Comparison of ENCODE assay signal across 8 mouse cellular contexts in the genomic region with DNA sequence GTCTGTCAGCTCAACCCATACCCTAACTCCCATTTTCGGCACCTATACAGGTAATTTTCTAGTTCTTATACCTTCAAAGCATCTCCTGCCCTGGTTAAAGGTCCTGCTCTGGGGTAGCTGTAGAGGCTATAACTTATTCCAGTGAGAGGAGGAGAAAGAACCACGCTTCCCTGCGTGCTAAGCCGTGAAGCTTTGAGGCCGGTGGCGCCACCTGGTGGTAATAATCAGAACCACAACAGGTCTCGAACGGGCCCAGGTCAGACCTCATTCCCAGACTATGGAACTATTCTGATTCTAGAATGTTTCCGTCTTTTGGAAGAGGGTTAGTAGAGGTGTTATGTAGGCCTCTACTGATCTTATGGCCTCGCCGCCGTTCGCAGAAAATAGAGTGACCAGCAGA. TPM values are rescaled to one million over a fixed set of nuclear protein-coding genes. Genes with fewer than 3 reads are reported as not detected.
A peak's percentile ranks its signal among the peaks of the same experiment; 100 is the strongest.
DNase-seq lines count a peak whose midpoint lies in the region; ATAC-seq lines count a peak whose summit lies in the region.

No protein-coding gene starts in this region.

- peak; percentile 79 for DNase-seq in ES-CJ7 (ENCODE audit: low read depth, low spot score)
- DNase-seq in adrenal gland, adult 18-20 months (ENCODE audit: low spot score in 2 of 2), result peak; percentile 80 to 87
- DNase-seq in embryo, embryonic 9.5 days (ENCODE audit: extremely low spot score), result peak; percentile 79
- peak; percentile 89 to 94 for DNase-seq in heart, postnatal 10 days
- DNase-seq in layer of hippocampus, postnatal 14 days (ENCODE audit: low spot score in 2 of 2), result peak; percentile 71 to 78
- DNase-seq in lung, postnatal 36 days, result peak; percentile 89
- DNase-seq in skeletal muscle tissue, adult 2 months (ENCODE audit: low read depth, low spot score), result peak; percentile 55

- intact Hi-C loops in heart, postnatal 10 days (cut with DNase I), result loop anchor here (1.0 kb wide), 1 partner anchor 91 kb away; no protein-coding TSS in a partner anchor

- no peak for ATAC-seq in activated CD4-positive, CD25-positive, alpha-beta regulatory T cell, adult 4 months

RNA-seq across cellular contexts. Expression of a gene that starts 10.9 kb away (rescaled TPM):
- 1 to 10 TPM; 1.8 to 4.2 TPM for total RNA-seq in adrenal gland, adult 18-20 months (2021)
- total RNA-seq in heart, postnatal 10 days (2021), result 10 to 100 TPM; 23.7 to 27.5 TPM
- 1 to 10 TPM; 1.9 to 2.0 TPM for total RNA-seq in layer of hippocampus, postnatal 14 days (2021)
- not detected for polyA plus RNA-seq in activated CD4-positive, CD25-positive, alpha-beta regulatory T cell, adult 4 months (2017; shearing (Covaris generic))

Comparison
In these comparisons a context has a peak if more than half of its experiments do, and no peak if none do; other contexts are left out.
1. RNA of a gene that starts 10.9 kb away (total RNA-seq): 23.7 to 27.5 TPM in heart, postnatal 10 days; 1.8 to 4.2 TPM in adrenal gland, adult 18-20 months and 1.9 to 2.0 TPM in layer of hippocampus, postnatal 14 days; every median in the first group is over 4 times any median in the second.
2. Peak in every context shown above with its lines, with median percentiles within 50 percentile points of each other: DNase-seq.